Mouse (Mus musculus) gonadal fat pad, adult 2 months (tissue): Measurements from ENCODE around the gene Actr1a. TPM values are rescaled to one million over a fixed set of nuclear protein-coding genes. Genes with fewer than 3 reads are reported as not detected.

ENCODE experiments used
- DNase-seq: peaks from one replicate; pipeline ENCODE4 v3.0.0-alpha.2; 2012; ENCODE audit warnings: low read depth
- polyA plus RNA-seq: library from polyadenylated mRNA; depleted of rRNA; stranded (reverse); fragments of >200 nt; gene quantifications from 2 replicates; pipeline ENCODE4 v1.2.3, GENCODE M21; 2012; rRNA removed

Gene Actr1a
- polyA plus RNA-seq: 108 and 126 TPM in 2 replicates

DNA sequence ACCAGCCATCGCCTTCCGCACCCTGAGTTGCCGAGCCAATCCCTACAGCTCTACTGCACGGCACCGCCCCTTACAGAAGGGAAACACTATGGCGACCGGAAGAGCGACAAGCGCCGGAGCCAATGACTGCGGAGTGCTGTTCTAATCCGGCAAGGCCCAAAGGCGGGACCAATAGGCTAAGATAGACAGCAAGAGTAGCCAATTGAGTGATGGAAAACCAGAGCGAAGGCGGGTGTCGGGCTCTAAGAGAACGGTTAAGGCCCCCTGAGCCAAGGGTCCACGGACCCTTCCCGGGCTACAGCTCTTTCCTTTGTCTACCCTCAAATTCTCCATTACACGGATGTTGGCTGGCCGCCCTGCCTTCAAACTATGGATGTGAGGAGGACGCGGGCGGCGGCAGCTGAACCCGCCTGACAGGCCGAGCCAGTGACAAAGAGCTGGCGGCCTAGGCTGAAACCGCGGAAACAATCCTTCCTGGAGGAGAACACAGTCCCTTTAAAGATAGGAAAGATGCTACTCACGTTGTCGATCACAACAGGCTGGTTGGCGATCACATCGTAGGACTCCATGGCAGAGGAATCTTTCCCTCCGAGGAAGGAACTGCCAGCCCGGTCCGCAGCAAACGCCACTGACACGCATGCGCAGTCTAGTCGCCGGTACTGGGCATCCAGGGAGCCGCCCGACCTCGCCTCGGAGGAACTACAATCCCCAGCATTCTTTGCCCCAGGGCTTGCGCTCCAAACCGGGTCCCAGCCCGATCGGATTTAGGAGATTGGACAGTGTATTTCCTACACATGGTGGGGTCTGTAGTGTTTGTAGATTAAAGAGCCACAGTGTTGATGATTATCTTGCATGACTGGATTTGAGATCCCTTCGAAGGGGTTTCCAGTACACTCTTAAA, at the start of gene Actr1a:
Gene Actr1a (minus strand): TSS at position 640 of the 901 bp plus-strand sequence.
- DNase-seq: no peak

- DNase-seq: no peak
These were observed 48.7 kb upstream of the Actr1a start for GRCm38 (mm10) chr19:46444209-46444608.

DNA sequence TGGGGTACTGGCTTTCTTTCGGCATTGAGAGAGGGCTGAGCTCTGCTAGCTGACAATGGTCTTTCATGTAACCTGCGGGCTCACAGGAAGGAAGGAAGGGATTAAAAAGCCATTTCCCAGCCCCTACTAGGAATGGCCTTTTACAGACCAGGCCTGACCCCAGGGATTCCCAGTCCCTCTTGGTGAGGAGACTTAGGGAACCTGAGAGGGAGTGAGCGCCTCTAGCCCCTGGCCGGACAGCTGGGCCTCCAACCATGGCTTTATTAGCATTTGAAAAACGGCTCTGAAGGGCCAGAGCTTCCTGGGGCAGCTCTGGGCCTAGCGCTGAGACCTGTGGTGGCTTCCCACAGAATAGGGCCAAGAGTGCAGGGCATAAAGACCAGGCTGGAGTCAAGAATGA, 48.0 kb upstream of the Actr1a start:
- no peak for DNase-seq

GRCm38 (mm10) chr19:46435492-46435891, 39.9 kb upstream of the Actr1a start:
- DNase-seq: no peak

GRCm38 (mm10) chr19:46434591-46434990, 39.0 kb upstream of the Actr1a start:
- no peak for DNase-seq

DNA sequence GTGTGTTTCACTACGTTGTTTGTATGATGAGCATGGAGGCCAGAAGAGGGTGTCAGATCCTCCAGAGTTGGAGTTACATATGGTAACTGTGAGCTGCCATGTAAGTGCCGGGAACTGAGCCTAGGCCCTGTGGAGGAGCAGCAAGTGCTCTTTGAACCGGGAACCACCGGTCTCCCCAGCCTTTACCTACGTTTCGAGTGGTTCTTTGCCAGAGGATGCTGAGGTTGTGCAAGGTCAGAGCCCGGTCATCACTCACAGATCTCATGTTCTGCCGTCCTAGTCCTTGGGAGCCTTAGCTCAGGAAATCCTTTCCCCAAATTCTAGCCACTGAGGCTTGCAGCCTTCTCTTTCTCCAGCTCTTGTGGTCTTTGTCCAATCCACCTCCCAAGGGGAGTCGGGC, 38.6 kb upstream of the Actr1a start:
- no peak for DNase-seq

DNA sequence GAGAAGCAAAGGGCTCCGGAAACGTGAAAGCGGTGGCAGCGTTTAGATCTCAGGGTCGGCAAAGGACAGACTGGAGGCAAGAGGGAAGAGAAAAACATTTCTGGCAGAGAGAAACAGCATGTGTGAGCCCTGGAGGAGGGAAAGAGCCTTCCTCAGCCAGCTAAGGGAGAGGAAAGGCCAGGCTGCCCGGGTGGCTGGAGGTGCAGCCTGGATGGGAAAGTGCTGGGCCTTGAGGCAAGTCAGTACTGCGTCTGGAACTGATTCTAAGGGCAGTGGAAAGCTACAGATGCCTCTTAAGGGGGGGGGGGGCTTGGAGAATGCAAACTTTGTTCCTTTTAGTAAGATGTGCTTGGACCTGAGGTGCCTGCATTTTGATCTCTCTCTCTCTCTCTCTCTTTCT, 38.2 kb upstream of the Actr1a start:
- no peak for DNase-seq

DNA sequence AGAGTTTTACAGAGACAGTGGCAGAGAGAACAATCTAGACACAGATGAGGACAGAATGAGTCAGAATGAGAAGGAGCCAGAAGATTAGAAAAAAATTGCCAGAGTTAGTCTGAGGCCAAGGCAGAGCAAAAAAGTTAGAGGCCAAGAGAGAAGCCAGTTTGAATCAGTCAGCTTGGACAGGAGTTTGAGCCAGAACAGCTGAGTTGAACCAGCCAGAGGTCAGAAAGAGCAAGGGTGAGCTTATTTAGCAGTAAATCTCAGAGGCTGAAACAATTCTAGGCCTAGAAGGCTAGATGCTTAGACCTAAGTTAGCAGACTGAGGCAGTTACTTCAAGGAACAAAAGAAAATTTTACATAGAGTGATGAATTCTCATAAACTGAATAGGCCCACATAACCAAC, 33.7 kb upstream of the Actr1a start:
- no peak for DNase-seq

DNA sequence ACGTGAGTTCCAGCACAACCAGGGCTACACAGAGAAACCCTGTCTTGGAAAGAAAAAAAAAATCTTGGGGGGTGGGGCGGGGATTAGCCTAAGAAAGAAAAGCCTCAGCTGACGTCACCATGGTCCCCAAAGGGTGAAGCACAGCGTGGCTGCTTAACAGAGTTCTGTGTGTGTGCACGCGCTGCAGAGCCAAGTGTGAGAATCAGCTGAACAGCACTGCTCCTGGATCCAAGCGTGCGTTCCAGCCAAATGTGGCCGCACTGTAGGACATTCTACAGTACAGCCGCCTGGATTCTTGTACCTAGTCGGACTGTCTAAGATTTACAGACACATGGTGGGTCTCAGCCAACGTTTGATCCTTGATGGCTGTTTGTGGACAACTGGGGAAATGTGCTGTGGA, 30.9 kb upstream of the Actr1a start:
- no peak for DNase-seq

DNA sequence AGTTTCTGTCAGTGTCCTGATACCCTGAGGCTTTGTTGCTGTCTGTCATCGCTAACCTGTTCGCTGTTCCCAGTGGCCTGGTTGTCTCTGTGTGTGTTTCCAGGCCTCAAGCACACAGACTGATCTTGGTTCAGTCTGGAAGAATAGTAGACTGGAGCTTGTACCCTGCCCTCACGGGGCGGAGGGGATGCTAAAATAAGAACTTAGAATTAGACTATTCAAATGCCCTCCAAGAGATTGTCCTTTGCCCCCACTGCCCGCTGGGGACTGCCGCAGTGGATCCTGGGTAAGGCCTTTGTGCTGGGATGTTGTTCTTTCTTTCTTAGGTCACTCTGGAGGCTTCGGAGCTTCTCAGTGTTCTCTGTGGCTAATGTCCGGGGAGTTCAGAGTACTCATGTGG, 29.7 kb upstream of the Actr1a start:
- no peak for DNase-seq

- DNase-seq: no peak
These were observed 27.1 kb upstream of the Actr1a start for GRCm38 (mm10) chr19:46422384-46423338.

GRCm38 (mm10) chr19:46420410-46420809, 24.9 kb upstream of the Actr1a start:
- DNase-seq: no peak

GRCm38 (mm10) chr19:46418051-46418450, 22.5 kb upstream of the Actr1a start:
- DNase-seq: no peak

DNA sequence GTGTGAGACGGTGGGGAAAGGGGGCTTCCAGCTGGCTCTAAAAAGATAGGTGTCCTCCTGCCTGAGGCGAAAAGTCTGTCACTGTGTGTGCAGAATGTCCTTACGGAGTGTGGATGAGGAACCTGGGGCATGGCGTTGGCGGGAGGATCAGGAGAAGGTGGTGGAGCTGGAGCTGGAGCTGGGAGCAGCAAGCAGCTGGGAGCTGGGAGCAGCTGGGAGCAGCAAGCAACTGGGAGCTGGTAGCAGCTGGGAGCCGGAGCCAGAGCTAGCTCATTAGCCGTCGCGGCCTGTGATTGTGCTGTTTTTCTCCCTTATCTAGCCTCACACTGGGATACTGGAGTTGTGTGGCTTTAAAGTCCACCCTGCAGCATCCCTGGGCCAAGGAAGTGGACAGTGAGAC, 20.7 kb upstream of the Actr1a start:
- no peak for DNase-seq

DNA sequence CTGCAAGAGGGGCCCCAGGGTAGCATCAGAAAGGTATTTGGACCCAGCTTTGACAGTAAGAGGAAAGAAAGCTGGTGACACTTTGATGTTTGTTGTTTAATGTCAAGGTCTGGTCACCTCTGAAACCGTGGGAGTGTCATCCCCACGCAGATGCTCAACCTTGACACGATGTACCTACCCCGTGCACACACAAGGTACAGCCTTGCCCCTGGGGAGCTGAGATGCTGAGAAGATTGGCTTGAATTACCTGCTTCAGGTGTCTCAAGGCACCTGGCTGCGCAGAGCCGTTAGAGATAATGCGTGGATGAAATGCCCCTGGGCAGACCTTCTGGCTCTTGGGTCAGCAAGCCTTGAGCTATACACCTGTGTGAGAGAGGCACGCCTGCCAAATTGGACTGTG, 18.9 kb upstream of the Actr1a start:
- no peak for DNase-seq

GRCm38 (mm10) chr19:46413969-46414368, 18.4 kb upstream of the Actr1a start:
- no peak for DNase-seq

GRCm38 (mm10) chr19:46412056-46412805, 16.7 kb upstream of the Actr1a start:
- DNase-seq: no peak

DNA sequence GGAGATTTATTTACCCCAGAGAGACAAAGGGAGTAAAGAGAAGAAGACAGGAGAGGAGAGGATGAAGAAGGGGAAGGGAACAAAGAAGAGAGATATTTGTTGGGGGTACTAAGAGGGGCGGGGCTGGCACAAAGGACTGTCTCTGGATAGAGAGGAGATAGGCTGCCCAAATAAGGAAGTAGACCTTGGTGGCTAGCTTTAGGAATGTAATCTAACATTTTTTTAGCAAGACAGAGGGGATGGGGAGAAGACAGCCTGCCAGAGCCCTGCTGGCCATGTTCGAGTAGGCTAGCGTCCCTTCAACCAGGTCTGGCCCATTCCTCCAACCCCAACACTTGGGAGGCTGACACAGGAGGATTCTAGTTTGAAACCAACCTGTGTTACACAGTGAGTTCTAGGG, 14.0 kb upstream of the Actr1a start:
- DNase-seq: no peak

DNA sequence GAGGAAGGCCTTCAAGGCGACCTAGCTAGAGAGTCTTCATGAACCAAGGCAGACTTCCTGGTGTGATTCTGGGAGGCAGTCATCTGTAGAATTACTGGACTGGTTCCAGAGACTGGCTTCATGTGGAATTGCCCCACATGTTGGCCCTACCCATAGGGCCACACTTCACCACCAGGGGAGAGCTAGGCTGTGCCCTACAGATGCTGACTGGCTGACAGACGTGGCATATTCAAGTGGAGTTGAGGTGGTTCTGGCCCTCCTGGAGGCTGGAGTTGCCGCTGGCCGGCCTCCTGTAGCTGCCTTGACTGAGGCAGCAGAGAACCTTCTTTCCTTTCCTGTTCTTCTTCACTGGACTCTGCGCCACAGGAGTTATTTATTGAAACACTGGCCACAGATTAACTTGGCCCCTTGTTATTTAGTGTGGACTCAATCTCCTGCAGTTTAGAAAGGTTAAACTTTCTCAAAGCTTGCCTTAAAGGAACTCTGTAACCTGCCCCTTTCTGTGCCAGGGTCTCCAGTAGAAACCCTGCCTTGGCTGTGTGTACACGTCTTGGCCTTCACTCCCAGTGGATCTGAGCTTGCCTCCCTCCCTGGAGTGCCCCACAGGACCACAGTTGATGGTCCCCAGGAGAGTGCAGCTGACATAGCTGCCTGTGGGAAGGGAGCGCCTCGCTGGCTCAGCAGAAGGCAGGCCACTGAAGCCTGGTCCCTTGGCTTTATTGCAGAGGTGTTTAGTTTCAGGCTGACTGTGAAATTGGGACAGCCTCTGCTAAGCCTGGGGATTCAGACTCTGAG, 11.2 kb upstream of the Actr1a start:
- DNase-seq: no peak

DNA sequence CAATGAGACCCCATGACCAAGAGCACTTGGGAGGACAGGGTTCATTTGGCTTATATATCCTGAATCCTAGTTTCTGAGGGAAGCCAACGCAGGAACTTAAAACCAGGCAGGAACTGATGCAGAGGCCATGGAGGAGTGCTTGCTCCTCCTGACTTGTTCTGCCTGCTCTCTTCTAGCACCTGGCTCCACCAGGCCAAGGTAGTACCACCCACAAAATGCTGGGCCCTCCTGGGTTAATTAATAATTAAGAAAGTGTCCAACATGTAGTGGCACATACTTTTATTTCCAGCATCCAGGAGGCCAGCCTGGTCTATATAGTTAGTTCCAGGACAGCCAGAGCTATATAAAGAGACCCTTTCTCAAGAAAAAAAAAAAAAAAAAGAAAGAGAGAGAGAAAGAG, 8.5 kb upstream of the Actr1a start:
- DNase-seq: no peak

- DNase-seq: no peak
These were observed 5.0 kb upstream of the Actr1a start for GRCm38 (mm10) chr19:46400558-46400957.
